Mouse (Mus musculus) hindbrain, embryonic 14.5 days (tissue): ENCODE measurements around the gene Dctd. TPM values are rescaled to one million over a fixed set of nuclear protein-coding genes. Genes with fewer than 3 reads are reported as not detected.

Experiments
- ATAC-seq: fragments of 200-750 bp; cut with Nextera tagmentation; 2 replicates; pipeline ENCODE4 v1.8.0; 2017; ENCODE audit warnings: moderate number of reproducible peaks, mild to moderate bottlenecking, moderate TSS enrichment, moderate library complexity; ENCODE audit not compliant: low FRiP score
- DNase-seq: peaks from one replicate; pipeline ENCODE4 v3.0.0-alpha.2; 2015; ENCODE audit warnings: low spot score
- H3K27ac ChIP-seq: fragments of 300-500 bp; sonication (generic); 2 replicates; pipeline ENCODE4 v1.5.1; 2014; ENCODE audit warnings: mild to moderate bottlenecking, moderate library complexity
- H3K27me3 ChIP-seq: fragments of 300-500 bp; sonication (generic); 2 replicates; pipeline ENCODE4 v1.6.1; 2014; ENCODE audit warnings: mild to moderate bottlenecking, low read length, mixed read lengths; ENCODE audit not compliant: control insufficient read depth, insufficient read depth
- H3K36me3 ChIP-seq: fragments of 300-500 bp; sonication (generic); replicated peaks from 2 replicates; pipeline ENCODE4 v1.6.1; 2014; ENCODE audit not compliant: control insufficient read depth, insufficient read depth
- H3K4me1 ChIP-seq: fragments of 300-500 bp; sonication (generic); replicated peaks from 2 replicates; pipeline ENCODE4 v1.6.1; 2014; ENCODE audit warnings: antibody characterized with exemption, low read length, mixed read lengths; ENCODE audit not compliant: control insufficient read depth, insufficient read depth
- H3K4me2 ChIP-seq: fragments of 300-500 bp; sonication (generic); replicated peaks from 2 replicates; pipeline ENCODE4 v1.6.1; 2014; ENCODE audit warnings: mild to moderate bottlenecking, moderate library complexity
- H3K4me3 ChIP-seq: fragments of 300-500 bp; sonication (generic); replicated peaks from 2 replicates; pipeline ENCODE4 v1.5.1; 2014; ENCODE audit warnings: mild to moderate bottlenecking, low read length
- H3K9ac ChIP-seq: fragments of 300-500 bp; sonication (generic); 2 replicates; pipeline ENCODE4 v1.6.1; 2014
- H3K9me3 ChIP-seq: fragments of 300-500 bp; sonication (generic); 2 replicates; pipeline ENCODE4 v1.6.1; 2016; ENCODE audit warnings: low read length; ENCODE audit not compliant: control insufficient read depth
- WGBS: fragments of 180-500 bp; shearing (Covaris S2); extraction: QIAGEN DNeasy Blood & Tissue Kit; methylation state at CpG from one replicate; pipeline ENCODE4 v1.1.7; 2014; 5-methylcytosine and 5-hydroxymethylcytosine counted together
- polyA plus RNA-seq: library from polyadenylated mRNA; unstranded; fragments of >200 nt; fragmentation: Nextera tagmentation; extraction: Ambion mirVana; gene quantifications from 2 replicates; pipeline ENCODE4 v1.2.1, GENCODE M21; 2014

Gene Dctd
- polyA plus RNA-seq, 1 experiment from 2014 or later, result 11.8 TPM

DNA sequence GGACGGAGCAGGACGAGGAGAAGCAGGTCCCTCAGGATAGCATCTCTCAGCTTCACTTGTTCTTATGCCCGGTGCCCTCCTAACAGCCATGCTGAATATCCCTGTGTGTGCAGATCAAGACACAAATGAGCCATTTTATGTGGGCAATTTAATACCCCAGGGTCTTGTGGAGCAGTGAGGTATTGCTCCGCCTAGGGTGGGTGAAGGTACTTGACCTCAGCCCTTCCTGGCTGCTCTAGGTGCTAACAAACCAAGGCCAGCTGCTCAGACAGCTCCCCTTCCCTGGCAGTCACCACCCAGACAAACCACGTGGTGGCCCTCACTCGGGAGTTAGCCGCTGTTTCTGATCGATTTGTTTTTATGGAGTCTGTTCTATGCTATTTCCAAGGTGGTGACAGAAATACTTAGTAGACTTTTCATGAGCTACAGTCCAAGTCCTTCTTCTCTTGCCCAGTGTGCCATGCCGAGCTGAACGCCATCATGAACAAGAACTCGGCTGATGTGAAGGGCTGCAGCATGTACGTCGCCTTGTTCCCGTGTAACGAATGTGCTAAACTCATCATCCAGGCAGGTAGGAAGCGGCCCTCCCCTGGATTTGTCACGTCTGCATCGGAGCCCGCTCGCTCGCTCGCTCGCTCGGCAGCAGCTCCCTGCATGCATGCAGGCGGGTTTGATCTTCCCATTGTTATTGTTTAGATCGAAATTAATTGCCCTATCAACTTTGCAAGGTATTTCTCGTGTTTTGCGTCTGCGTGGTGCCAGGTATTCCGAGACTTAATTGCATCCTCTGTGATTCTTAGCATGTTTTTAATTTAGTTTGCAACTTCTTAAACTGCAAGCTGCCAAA, 38.1 kb downstream of the Dctd start:
- Histone ChIP-seq H3K4me2 (peak overlapping the region; percentile 42), H3K9ac (0 out of 2 replicates have a peak overlapping the region, but pooled peaks have one; percentile 20), H3K27me3 (no peaks in the 10 kb centered on the region), H3K27ac (peak overlapping the region; percentile 49), H3K9me3 (no peaks in the 10 kb centered on the region), H3K36me3 (no peaks in the 10 kb centered on the region), H3K4me3 (no peak overlapping the region; the same call in 1 of the 2 replicates), H3K4me1 (peaks cover 26% of the 10 kb centered on the region)
- ATAC-seq (peak; percentile 25; the same call in 1 of the 2 replicates), DNase-seq (peak; percentile 55)
- WGBS, result 37% methylated on average over 30 of the region's 30 CpGs

DNA sequence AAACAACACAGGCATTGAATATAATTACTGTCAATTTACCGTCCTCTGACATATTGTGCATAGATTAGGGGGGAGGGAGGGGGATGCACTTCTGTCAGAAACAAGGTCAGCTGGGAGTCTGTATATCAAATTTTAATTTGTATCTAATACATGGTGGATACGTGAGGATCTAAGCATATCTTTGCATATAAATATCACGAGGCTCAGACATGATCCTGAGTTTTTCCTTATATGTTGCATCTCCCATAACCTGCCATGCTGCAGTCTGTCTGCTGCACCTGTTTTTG, 38.7 kb downstream of the Dctd start:
- 31% methylated on average over 3 of the region's 3 CpGs for whole genome bisulfite sequencing
- peak; percentile 38 for ATAC-seq
- H3K36me3 ChIP-seq, result no peaks in the 10 kb centered on the region
- H3K9me3 ChIP-seq, result no peaks in the 10 kb centered on the region
- peaks cover 26% of the 10 kb centered on the region for H3K4me1 ChIP-seq
- no peaks in the 10 kb centered on the region for H3K27me3 ChIP-seq
- H3K4me2 ChIP-seq, result peak overlapping the region; percentile 42
- H3K9ac ChIP-seq, result peak overlapping the region; percentile 20; the same call in 1 of the 2 replicates
- no peak for DNase-seq
- peak overlapping the region; percentile 44; the same call in 1 of the 2 replicates for H3K27ac ChIP-seq
- no peak overlapping the region for H3K4me3 ChIP-seq

DNA sequence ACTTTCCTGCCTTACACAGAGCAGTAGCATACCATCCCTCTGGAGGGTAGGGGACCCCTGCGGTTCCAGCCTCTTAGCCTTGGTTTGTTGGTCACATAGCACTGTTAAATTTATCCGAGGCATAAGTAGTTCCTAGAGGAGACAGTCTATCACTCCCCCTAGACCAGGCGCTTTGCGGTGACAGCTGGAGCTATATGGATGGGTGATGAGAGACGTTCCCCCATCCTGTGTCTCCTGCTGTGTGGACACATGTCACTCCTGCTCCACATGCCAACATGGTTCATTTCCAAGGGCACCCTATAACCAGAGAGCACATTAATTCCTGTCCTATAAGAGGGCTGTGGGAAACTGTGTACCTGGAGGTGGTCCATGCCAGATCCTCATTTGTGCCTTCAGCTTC, 42.1 kb downstream of the Dctd start:
- H3K4me2 ChIP-seq, result no peak overlapping the region

DNA sequence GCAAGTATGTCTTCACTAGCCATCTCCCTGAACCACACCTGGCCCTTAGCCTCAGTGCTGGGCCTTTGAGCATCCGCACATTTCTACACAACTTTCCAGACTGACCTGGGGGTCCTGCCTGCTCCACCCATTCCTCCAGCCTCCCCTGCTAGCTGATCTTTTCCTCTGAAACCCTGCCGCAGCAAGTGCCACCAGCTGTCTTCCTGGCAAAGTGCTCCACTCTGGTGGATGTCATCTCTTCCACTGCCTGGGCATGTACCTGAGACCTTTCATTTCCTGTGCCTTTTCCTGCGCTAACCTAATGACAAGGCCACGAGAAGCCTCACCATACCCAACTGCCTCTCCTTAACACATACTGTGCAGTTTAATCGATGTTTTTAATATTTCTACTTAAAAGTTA, 46.9 kb downstream of the Dctd start:
- Histone ChIP-seq H3K9ac (no peak overlapping the region), H3K27ac (no peak overlapping the region), H3K27me3 (no peaks in the 10 kb centered on the region), H3K9me3 (no peaks in the 10 kb centered on the region), H3K4me1 (peaks cover 9% of the 10 kb centered on the region), H3K4me2 (no peak overlapping the region), H3K4me3 (no peak overlapping the region), H3K36me3 (no peaks in the 10 kb centered on the region)
- DNase-seq (no peak), ATAC-seq (no peak)
- WGBS, result 91% methylated on average over 5 of the region's 5 CpGs

More for the DNA sequence above, 42.1 kb downstream of the Dctd start:
- no peak for DNase-seq
- Histone ChIP-seq H3K36me3 (no peaks in the 10 kb centered on the region), H3K27ac (no peak overlapping the region), H3K9ac (no peak overlapping the region), H3K27me3 (no peaks in the 10 kb centered on the region), H3K9me3 (no peaks in the 10 kb centered on the region), H3K4me3 (no peak overlapping the region), H3K4me1 (peaks cover 26% of the 10 kb centered on the region)
- WGBS, result 66% methylated on average over 5 of the region's 5 CpGs
- peak; percentile 64 for ATAC-seq

- Histone ChIP-seq H3K4me2 (no peak overlapping the region), H3K9me3 (no peaks in the 10 kb centered on the region), H3K4me1 (0 out of 2 replicates have a peak, but pooled peaks cover 3% of the 10 kb centered on the region), H3K27ac (no peak overlapping the region), H3K36me3 (no peaks in the 10 kb centered on the region), H3K27me3 (no peaks in the 10 kb centered on the region), H3K9ac (no peak overlapping the region), H3K4me3 (no peak overlapping the region)
- ATAC-seq (no peak), DNase-seq (no peak)
- WGBS, result 86% methylated on average over 10 of the region's 10 CpGs
Observed at GRCm38 (mm10) chr8:48146449-48146848, 47.6 kb downstream of the Dctd start.

DNA sequence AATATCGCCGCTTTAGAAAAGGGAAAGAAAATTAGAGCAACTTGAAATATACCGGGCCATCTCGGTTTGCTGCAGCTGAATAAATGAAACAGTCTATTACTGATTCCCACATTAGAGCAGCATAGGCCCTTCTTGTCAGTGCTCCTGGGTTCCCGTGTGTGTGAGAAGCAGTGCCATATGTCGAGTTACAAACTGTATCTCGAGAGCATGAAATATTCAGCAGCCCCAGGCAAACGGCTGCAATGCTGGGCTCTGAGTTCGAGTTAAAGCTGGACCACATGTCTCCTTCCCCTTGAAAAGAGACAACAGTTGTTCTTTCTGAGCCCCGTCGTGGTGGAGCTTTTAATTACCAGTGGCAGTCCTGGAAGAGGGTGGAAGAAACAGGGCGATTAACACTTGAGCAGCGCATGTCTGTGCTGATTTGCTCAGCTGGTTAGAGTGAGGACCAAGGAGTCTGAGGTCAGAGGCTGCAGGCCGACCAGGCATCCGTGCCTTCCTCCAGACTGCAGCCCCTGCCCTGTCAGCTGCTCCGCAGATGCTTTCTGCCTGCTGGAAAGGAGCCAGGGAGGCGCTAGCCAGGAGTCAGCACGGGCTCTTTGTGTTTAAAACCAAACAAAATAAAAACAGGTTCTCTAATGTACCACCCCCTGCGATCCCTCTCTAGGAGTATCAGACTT, 53.3 kb downstream of the Dctd start:
- Histone ChIP-seq H3K4me1 (peaks cover 15% of the 10 kb centered on the region), H3K4me3 (no peak overlapping the region), H3K27ac (peak overlapping the region; percentile 35; the same call in 1 of the 2 replicates), H3K9ac (no peak overlapping the region; the same call in 1 of the 2 replicates), H3K9me3 (no peaks in the 10 kb centered on the region), H3K4me2 (peak overlapping the region; percentile 11; the same call in 1 of the 2 replicates), H3K36me3 (no peaks in the 10 kb centered on the region), H3K27me3 (no peaks in the 10 kb centered on the region)
- ATAC-seq, result peak; percentile 47
- WGBS, result 29% methylated on average over 19 of the region's 19 CpGs
- DNase-seq, result peak; percentile 72

- H3K4me3 ChIP-seq, result no peak overlapping the region
Observed at GRCm38 (mm10) chr8:48153360-48154121, 54.6 kb downstream of the Dctd start.

DNA sequence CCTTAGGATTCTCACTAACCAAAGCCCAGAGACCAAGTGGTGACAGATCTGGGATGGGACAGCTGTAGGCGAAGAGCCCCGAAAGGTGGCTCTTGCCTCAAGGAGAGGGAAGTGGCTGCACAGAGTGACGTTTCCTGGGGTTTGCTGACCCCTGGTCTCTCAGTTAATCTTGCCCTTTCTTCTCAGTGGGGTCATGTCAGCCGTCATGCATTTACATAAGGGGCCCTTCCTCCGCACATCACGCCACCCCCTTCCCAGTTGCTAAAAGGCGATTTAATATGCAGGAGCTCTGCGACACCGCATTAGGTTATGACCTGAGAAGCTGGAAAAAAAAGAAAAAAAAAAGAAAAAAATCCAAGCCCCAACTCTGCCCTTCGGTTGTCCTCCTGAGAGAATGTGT, 58.8 kb downstream of the Dctd start:
- H3K27ac ChIP-seq, result no peak overlapping the region
- H3K36me3 ChIP-seq, result no peaks in the 10 kb centered on the region
- no peak overlapping the region for H3K9ac ChIP-seq
- 0 out of 2 replicates have a peak, but pooled peaks cover 4% of the 10 kb centered on the region for H3K27me3 ChIP-seq
- H3K4me3 ChIP-seq, result no peak overlapping the region
- H3K4me2 ChIP-seq, result no peak overlapping the region
- ATAC-seq, result no peak
- H3K4me1 ChIP-seq, result peaks cover 20% of the 10 kb centered on the region
- WGBS, result 15% methylated on average over 10 of the region's 10 CpGs
- H3K9me3 ChIP-seq, result no peaks in the 10 kb centered on the region
- DNase-seq, result no peak

More at GRCm38 (mm10) chr8:48153360-48154121, 54.6 kb downstream of the Dctd start:
- DNase-seq, result peak; percentile 75
- no peaks in the 10 kb centered on the region for H3K9me3 ChIP-seq
- H3K27me3 ChIP-seq, result 0 out of 2 replicates have a peak, but pooled peaks cover 4% of the 10 kb centered on the region
- peak overlapping the region; percentile 12; the same call in 1 of the 2 replicates for H3K27ac ChIP-seq
- peak overlapping the region; percentile 8; the same call in 1 of the 2 replicates for H3K4me2 ChIP-seq
- ATAC-seq, result peak; percentile 90
- no peak overlapping the region for H3K9ac ChIP-seq
- peaks cover 22% of the 10 kb centered on the region for H3K4me1 ChIP-seq
- no peaks in the 10 kb centered on the region for H3K36me3 ChIP-seq
- 11% methylated on average over 15 of the region's 15 CpGs for WGBS
